Mouse (Mus musculus): ENCODE measurements around the gene Crebrf.

DNA sequence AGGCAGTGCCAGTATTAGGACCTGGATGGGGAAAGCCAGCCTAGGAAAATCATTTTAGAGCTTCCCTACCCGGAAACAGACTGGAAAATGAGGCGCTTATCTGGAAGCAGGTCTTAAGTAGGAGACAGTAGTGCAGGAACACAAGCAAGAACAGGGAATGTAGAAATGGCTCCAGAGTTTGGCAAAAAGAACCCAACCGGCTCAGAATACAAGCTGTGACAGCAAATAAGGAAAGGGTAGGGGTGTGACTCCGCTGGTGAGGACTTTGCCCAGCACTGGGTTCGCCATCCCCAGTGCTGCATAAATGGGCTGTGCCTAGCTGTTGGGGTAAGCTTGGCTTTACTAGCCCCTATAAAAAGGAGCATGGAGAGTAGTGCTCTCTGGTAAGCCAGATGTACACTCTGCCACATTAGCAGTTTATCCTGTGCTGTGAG is 66.2 kb downstream of the Crebrf start:
- TF ChIP-seq CTCF (IDR thresholded peaks at IDR 0.05; ENCODE audit: low read depth, low read length) (no peak), GATA1 (IDR thresholded peaks at IDR 0.05; ENCODE audit: borderline replicate concordance, low read length) (no peak), TAL1 (conservative IDR thresholded peaks at IDR 0.05; ENCODE audit: low read depth, low read length) (no peak), POLR2AphosphoS5 (IDR thresholded peaks at IDR 0.05; ENCODE audit: insufficient replicate concordance, low read depth, low read length) (no peak), GATA2 (IDR thresholded peaks at IDR 0.05; ENCODE audit: borderline replicate concordance, low read depth, low read length) (no peak)

Data from G1E (cell line).